Mouse (Mus musculus) urinary bladder, postnatal 25 days (tissue): ENCODE measurements around the gene Tmem230.
A peak's percentile ranks its signal among the peaks of the same experiment; 100 is the strongest.
"Not testable (repeated sequence)": the region's sequence is repeated elsewhere in the genome, so short reads cannot be mapped to it uniquely, and the experiment has no call there.

Experiments
- DNase-seq: peaks from one replicate; pipeline ENCODE4 v3.0.0; 2022; ENCODE audit warnings: low spot score

Tmem230 gene

DNA sequence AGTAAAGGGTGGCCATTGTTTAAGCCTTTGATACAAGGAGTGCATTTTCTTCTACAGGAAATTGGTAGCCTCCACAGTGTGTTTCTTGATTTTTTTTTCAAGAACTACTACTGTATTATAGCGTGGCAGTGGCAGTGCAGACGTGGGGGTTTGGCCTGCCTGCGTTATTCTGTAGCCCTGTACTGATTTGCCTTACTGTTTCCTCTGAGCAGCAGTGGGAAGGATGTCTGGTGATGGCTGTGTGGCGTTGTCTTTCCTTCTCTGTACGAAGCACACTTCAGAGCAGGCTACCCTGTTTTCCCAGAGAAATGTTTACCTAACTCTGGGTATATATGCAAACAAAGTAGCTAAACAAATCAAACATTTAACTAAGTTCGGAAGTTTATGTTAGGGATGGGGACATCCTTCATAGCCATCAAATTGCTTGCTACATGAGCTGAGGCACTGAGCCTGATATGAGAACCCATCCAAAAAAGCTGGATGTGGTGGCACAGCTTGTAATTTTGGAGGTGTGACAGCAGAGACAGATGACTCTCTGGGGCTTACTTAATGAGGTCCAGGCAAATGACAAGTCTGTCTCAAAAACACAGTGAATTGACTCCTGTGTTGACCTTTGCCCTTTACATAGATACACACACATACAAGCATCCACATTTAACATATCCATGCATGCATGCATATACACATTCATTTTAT, 25.2 kb upstream of the Tmem230 start:
- no peak for DNase-seq

DNA sequence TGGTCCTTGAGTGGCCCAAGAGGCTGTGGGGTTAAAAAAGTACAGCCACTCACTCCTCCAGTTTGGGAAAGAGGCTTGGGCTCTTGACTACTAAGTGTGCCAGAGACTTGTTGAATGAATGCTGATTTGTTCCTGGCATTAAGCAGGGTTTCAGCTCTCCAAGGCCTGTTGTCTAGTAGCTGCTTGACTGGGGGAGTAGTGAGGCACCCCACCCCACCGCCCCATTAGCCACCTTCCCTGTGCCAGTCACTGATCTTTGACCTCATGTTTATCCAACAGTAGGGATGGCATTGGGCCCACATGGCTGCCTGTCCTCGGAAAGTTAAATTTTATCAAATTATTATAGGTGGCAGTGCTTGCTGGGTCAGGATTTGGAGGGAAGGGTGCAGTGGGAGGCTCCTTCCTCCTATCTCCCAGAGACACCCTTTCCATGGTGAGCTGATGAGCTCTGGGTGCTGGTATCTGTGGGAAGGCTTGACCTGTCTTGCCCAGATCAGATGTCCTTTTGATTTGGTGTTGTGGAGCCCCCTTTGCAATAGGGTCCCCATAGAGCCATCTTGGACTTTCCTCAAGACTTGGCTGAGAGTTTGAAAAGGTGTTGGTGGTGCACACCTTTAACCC, 22.8 kb upstream of the Tmem230 start:
- no peak for DNase-seq

DNA sequence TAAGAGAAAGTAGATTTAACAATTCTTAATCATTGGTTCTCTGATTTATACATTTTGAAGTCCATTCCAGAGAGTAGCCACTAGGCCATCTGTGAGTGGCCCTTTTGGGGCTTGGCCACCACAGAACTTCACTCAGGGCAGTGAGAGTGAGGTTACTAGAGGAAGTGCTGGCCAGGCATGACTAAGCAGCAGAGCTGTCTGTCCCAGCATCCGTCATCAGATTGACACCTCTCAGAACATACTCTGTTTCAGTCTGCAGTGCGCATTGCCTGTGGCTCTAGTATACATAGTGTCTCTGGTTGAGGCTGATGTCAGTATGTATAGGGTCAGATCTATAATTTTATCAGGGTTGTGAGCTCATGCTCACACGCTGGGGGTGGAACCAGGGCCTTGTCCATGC, 21.6 kb upstream of the Tmem230 start:
- no peak for DNase-seq

DNA sequence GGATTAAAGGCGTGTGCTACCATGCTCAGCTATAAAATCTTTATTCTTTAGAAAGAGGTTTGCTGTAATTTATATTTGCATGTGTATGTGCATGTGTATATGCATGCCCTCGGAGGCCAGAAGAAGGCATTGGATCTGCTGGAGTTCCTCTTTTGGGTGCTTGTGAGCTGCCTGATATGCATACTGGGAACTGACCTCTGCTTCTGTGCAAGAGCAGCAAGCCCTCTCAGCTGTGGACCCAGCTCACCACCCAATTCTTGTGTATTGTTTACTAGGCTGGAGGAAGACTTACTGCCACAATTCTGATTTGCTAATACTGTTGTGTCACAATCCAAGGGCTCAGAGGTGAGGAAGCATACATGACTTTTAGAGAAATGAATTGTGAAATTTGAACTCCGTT, 18.5 kb upstream of the Tmem230 start:
- DNase-seq = no peak

DNA sequence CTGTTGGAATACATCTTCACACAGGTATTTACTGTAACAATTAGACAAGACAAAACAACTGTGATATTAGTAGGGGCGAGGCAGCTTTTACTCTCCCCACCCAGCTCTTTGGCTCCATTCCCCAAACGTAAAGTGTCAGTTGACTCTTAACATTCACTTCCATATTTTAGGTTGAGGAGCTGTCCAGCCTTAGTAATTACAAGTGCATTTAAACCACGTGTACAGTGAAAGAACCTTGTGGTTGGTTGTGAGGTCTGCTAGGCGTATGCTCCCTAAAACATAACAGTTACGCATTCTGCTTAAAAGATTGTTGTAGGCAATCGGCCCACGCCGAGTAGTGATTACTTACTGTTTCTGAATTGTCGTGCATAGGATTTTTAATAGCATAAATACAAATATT, 17.6 kb upstream of the Tmem230 start:
- no peak for DNase-seq

DNA sequence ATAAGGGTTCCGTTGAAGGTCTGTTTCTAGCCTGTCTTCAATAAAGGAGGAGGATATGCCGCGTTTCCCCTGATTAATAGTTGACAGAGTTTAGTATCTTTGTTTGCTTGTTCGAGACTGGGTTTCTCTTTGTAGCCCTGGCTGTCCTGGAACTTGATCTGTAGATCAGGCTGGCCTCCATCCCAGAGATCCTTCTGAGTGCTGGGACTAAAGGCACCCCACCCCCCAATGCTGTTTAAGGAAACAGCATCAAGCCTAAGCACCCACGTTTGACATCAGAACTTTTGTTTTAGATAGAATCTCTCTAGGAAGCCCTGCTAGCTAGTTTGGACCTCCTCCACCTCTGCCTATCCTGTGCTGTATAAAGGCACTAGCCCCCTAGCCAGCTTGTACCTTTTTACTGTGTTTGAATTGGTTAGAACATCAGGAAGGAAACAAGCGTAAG, 16.7 kb upstream of the Tmem230 start:
- no peak for DNase-seq

DNA sequence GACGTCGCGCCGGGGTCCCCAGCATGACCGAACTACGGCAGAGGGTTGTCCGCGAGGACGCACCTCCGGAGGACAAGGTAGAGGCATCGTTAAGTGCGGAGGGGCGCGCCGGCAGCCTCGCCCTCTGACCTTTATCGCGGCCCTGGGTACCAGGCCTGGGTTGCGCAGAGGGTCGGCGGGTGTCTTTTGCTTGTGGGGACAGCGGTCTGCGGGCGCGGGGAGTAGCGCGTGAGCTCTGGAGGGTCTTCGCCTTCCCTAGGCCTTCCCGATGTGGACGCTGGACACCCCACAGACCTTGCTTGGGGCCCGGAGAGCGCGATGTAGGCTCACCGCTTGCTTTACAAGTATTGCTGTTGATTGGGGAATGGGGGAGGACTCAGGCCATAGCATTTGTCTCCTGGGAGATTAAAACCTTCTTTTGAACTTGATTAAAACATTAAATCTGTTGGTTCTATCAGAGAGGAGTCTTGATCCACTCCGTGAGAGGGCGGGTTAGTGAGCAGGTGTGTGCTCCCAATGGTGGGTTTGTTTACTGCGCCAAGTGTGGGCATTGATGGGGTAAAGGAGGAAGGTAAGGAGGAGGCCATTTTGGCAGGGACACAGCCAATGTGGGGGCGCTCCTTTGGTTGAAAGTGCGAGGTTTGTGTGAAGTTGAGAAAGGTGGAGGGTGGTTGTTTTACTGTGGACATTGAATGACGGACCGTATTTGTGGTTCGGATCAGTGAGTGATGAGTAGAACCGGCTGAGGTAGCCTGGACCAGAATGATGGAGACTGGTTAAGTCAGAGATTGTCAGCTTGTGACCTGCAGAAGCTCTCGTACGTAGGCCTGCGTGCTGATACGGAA, 16.0 kb upstream of the Tmem230 start:
- DNase-seq = peak; percentile 16

DNA sequence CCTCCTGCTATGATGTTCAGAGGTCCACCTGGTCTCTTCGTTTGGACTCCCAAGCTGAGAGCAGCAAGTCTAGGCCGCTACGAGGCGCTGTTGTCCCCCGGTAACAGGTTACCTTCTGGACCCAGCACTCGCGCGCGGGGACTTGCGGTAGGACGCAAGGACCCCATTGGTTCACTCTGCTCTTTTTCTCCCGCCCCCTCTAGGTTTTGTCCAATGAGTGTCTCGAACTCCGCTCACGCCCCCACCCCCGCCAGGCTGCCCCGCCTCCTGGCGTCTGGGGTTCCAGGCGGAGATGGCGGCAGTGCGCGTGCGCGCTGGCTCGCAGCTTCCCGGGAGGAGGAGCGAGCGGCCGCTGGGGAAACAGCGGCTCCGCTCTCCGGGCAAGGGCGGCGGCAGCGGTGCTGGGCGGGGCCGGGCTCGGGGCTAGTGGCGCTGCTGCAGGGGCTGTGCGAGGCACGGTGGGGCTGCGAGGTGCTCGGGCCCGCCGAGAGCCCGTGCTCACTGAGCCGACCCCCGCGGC, 15.3 kb upstream of the Tmem230 start, which contains the start of gene Cds2:
TSS of gene Cds2 (plus strand) at position 270 of the 520 bp plus-strand sequence.
- peak; percentile 98 for DNase-seq

DNA sequence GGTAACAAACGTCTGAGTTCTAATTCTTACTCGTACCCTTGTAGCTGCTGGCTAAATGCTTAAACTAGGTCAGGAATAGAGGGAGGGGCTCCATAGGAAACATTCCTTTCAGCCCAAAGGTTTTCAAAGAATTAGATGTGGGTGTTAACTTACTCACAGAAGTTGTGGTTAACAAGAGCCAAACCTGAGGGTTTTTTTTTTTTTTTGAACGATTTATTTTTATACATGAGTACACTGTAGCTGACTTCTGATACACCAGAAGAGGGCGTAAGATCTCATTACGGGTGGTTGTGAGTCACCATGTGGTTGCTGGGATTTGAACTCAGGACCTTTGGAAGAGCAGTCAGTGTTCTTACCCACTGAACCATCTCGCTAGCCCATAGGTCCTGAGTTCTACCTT, 14.6 kb upstream of the Tmem230 start:
- DNase-seq = no peak

DNA sequence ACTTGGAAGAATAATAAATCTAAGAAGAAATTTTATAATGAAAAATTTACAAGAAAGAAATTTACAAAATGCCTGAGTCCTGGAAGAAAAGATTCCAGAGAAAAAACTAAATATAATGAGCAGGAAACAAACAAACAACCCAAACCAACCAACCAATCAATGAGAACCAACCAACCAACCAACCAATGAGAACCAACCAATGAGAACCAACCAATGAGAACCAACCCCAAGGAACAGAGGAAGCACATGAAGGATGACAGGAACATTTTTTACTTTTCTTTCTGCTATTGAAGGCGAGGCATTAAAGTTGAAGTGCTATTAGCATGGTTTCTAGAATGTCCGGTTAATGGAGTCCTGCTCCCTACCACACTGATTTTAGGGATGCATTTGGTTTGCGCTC, 13.0 kb upstream of the Tmem230 start:
- no peak for DNase-seq

DNA sequence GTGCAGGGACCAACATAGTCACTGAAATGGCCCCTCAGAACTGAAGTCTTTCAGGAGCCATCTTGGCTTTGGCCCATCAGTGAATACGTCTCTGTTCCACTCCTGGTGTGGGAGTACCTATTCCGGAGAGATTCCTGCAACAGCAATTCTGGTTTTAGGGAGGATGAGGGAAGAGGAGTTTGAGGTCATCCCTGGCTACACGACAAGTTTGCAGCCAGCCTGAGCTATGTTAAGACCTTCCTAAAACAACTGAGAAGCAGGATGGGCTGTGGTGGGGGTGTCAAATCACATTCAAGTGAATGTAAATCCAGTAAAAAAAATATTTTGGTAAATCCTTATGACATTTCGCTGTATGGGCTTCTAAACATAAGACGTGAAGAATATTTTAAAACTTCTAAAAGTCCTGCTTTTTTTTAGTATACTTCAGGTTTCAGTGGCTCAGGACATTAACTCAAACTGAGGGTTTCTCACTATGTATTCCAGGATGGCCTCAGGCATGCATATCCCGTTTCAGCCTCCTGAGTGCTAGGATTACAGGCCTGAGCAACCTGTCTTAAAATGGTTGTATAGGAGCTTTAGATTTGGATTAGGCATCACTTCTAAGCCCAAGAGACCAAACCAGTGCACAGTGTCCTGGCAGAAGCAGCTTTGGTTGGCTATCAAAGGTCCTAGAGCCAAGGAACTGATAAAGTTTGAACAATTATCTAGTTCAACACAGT, 9.9 kb upstream of the Tmem230 start:
- DNase-seq = no peak

DNA sequence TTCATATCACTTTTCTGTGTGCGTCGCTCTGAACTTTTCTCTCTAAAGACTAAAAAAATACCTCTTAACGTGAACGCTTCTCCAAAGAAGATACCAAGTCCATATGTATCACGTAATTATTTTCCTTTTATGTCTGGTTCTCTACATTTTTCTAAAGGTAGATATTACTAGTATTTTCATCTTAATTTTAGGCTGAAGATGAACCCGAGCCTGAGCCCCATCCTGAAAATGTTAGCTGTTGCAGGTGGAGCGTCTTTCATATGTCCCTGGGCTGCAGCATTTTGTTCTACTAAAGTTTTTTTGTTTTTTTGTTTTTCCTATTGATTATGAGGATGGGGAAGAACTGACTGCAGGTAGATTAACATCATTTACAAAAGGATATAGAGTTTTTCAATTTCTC, 6.0 kb upstream of the Tmem230 start:
- no peak for DNase-seq

DNA sequence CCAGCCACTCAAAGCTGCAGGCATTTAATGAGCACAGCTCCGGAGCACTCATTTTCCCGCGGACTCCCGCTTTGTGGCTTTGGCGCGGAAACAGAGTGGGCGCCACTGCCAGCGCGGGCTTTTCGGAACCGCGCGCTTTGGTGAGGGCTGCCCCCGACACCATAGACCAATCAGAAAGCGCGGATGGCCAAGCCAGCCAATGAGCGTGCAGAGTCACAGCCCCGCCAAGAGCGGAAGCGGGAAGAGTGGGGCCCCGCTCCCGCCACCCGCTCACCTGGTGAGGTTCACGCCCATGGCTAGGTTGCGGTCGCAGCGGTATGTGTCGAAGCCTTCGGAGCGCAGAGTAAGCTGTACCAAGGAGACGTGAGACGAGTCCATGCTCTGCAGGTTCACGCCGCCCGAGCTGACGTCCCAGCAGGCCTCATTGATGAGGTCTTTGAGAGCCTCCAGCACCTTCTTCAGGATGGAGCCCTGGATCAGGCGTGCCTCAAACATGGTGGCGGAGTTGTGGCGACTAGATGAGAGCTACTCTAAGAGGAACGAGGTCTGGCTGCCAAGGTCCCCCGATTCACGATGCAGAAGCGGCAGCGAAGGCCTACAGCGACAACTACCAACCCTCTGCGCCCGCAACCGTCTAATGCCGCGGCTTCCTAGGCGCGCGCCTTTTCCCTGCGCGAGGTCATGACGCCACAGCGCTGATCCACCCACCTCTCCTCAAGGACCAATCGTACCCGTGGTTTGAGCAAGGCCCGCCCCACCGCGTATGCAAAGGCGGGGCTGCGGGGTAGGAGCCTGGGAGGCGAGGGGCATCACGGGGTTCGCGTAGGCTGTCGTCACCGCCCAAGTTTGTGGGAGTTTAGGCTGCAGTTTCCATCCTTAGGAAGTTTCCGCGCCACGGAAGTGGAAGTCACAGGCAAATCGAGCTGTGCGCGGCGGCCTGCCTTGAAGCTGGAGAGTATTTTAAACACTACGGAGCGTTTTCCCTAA, 5.2 kb upstream of the Tmem230 start, which contains the start of gene Pcna:
TSS of gene Pcna (minus strand) at position 773 of the 987 bp plus-strand sequence.
- peak; percentile 92 for DNase-seq

DNA sequence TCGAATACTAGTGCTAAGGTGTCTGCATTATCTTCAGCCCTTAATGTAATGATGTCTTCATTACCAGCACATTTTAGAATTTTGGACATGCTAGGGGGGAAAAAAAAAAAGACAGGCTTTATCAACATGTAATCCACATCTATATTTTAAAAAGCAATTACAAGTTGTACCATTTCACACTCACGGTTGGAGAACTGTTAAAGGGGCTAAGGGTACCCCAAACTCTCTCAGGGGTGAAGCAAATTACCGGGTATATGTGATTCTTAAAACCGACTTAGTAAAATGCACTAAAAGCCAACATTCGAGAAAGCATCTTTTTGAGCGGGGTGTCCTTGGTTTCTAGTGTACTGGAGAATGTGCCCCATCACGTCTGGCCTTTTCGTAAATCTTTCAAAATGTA, 4.3 kb upstream of the Tmem230 start:
- DNase-seq = no peak

DNA sequence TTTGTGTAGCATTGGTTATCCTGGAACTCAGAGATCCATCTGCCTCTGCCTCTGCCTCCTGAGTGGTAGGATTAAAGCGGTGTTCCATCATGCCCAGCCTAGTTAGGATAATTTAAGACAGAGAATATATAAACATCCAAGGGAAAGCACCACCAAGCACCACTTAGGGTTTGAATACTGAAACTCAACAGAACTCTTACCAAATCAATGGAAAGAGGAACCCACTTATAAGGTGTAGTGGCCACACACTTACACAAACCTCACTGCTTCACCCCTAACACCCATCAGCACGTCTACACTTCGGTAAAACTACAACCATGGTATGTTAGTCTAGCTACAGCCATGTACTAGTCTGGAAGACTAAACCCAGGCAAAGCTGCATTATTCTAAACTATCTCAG, 4.2 kb downstream of the Tmem230 start:
- DNase-seq = no peak

DNA sequence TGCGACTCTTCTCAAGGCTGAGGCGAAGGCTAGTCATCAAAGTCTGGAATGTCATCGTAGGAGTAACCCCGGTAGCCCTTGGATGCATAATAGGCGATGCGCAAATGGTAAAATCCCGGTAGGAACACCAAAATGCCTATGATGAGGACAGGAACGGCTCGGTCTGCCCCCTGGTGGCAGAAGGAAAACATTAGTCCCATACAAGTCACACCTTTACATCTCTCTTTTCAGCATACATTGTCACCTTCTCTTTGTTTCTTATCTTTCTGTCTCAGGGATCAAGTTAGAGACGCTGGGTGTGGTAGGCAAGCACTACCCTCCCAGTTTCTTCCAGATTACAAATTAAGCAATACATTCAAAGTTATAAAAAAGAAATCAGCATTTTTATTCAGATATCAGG, 7.2 kb downstream of the Tmem230 start:
- DNase-seq = peak; percentile 66

DNA sequence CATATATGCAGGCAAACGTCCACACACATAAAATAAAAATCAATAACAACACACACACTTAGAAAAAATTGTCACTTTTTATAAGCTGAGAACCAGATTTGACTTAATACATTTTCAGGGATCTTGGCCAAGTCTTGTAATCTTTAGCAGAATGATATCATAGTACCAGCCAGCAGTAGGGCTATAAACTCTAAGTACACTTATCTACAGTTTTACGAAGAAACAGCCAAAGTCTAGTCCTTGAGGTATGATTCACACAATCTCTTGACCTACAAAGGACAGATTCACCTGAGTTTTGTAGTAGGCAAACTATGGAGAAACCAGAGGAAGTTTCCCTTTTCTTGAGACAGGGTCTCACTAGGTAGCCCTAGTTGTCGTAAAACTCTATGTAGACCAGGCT, 8.2 kb downstream of the Tmem230 start:
- DNase-seq = not testable (repeated sequence)

DNA sequence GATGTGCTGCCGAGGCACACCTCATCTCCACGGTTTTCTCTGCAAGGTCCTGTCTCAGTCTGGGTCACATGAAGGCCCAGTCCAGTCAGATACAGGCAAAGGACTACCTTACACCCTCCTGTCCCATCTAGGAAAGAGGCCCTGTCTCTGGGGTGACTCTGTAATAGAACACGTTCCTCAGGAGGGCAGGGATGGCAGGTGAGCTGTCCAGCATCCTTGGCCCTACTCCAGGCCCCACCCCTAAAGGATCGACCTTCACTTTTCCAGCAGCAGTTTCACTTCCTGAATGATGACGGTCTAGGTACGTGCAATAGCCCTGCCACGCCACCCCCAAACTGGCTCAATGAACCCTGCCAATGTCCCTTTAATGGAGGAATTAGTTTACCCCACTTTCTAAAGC, 11.6 kb downstream of the Tmem230 start:
- DNase-seq = no peak

DNA sequence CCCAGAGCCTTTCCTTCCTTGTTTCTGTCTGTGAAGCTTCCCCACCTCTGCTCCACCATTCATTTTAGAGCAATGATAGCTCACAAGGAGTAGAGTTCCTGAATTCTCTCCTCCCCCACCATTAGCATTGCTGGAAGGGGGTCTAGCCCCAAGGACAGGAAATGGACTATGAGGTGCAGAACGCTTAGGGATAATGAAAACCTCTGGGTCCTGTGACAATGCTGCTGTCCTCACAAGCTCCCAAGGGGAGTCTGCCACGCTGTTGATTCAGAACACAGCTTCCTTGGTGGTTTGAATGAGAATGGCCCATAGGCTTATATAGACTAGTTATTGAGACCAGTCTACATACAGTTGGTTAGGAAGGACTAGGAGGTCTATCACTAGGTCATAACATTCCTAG, 12.3 kb downstream of the Tmem230 start:
- no peak for DNase-seq

DNA sequence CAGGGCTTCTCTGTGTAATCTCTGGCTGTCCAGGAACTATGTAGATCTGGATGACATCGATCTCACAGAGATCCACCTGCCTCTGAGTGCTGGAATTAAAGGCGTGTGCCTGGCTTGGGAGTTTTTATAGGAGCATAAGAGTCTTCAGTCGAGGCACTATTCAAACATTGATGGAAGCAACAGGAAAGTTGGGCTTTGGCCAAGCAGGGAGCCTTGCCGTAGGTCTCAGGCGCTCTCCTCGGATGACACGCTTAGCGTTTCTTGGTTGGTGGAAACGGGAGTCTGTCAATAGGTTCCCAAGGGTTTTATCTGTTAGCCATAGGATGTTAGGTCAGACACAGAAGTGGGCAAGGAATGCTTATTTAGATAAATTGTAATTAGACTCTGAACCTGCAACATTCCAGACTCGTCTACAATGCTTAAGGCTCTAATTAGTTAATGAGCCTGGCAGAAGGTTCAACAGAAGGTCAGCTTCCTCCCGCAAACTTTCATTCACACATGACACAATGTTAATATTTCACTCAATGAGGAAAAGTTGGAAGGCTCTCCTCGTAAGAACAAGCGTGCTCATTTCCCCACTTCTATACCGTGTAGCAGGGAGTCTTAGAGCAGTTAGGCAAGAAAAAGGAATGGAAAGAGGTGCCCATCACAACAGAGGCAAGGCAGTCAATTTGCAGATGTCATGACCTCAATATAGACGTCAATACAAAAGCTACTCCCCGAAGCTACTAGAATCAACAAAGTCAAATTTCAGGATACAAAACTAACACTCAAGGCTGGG, 13.4 kb downstream of the Tmem230 start:
- no peak for DNase-seq
